Mouse (Mus musculus): Measurements from ENCODE around the gene Gm45753.
A peak's percentile ranks its signal among the peaks of the same experiment; 100 is the strongest.
"Not testable (repeated sequence)": the region's sequence is repeated elsewhere in the genome, so short reads cannot be mapped to it uniquely, and the experiment has no call there.

Gm45753 gene

DNA sequence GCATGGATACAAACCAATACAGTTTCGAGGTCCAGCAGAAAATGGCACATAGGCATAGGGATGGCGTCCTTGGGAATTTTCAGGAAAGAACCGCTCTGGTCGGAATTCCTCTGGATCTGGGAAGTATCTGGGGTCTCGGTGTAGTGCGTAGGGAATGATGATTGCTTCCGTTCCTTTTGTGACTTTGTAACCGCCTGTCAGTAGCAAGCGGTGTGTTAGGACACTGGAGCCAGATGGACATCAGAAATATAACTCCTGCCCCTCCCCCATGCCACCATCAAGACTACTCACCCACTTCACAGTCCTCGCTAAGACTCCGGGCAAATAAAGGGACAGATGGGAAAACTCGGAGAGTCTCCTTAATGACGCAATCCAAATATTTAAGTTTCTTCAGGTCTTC, at the start of gene Gm45753:
Gene Gm45753 (minus strand): TSS at position 101 of the 400 bp plus-strand sequence.
- no peak for DNase-seq (ENCODE audit: low spot score)

DNA sequence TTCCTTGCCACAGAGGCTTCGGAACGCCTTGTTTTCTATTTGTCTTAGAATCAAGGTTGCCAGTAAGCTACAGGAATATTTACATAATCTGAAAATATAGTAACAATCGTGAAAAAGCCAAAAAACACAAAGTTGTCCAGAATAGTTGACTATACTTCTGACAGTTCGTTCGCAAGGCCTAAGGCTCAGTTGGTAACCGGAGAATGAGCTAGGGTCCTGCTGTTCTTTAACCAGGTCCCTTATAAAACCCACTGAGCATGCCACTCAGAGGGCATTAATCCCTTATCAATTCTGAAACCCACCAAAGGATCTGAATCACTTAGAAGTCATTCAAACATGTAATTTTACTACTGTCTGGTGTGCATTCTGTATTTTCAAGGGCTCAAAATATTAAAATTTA, 47.5 kb upstream of the Gm45753 start:
- DNase-seq (ENCODE audit: low spot score), result no peak

GRCm38 (mm10) chr8:45345031-45345430, 36.8 kb upstream of the Gm45753 start:
- DNase-seq (ENCODE audit: low spot score), result peak; percentile 62

GRCm38 (mm10) chr8:45344298-45344697, 36.0 kb upstream of the Gm45753 start:
- no peak for DNase-seq (ENCODE audit: low spot score)

- no peak for DNase-seq (ENCODE audit: low spot score)
Observed at GRCm38 (mm10) chr8:45341630-45342628, 33.7 kb upstream of the Gm45753 start.

GRCm38 (mm10) chr8:45333493-45333892, 25.2 kb upstream of the Gm45753 start:
- DNase-seq (ENCODE audit: low spot score), result peak; percentile 38

GRCm38 (mm10) chr8:45332685-45333409, 24.6 kb upstream of the Gm45753 start, which contains the start of gene Cyp4v3:
Cyp4v3 (minus strand) TSS chr8:45333216.
- DNase-seq (ENCODE audit: low spot score), result peak; percentile 82

- DNase-seq (ENCODE audit: low spot score), result no peak
Observed at GRCm38 (mm10) chr8:45330856-45331255, 22.6 kb upstream of the Gm45753 start.

DNA sequence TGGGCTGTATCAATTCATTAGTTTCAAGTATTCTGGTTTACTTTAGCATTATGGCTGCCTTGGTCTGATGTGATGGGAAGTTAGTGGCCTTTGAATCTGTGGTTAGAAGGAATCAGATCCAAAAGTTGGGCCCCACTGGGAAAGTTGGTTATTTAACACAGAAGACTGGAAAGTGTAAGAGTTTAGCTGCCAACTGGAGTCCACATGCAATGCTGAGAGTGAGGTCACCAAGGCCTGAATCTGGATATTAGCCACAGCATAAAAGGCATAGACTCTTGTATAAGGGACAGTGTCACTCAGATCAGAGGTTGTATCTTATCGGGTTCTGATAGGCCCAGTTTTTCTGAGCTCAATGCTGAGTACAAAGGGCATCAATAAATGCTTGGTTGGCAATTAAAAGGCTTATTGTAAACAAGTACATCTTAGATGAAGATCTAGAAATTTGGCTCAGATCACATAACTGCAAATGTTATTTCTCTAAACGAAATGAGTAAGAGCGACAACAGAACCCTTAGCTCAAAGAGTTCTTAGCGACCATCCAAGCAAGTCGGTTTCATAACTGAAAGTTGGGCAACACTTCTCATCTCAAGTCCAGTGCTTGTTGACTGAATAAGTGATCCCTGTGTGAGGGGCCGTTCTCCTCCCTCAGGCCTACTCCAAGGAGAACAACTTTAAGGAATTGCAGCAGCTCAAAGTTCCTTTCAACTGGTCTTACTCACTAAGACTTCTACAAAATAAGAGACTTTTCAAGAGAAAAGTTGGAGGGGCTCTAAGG, 21.1 kb upstream of the Gm45753 start:
- DNase-seq (ENCODE audit: low spot score), result peak; percentile 52

DNA sequence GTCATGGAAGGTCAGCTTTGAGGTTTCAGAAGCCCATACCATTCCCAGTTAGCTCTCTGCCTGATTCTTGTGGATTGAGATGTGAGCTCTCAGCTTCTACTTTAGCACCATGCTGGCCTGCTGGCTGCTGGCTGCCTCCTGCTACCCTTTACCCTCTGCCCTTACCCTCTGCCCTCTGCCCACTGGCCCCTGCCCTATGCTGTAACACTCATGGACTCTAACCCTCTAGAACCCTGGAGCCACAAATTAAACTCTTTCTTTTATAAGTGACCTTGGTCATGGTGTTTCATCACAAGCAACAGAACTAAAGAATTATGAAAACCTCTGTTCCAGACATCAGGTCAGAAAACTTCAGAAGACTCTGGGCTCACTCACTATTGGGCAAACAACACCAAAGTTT, 18.8 kb upstream of the Gm45753 start:
- DNase-seq (ENCODE audit: low spot score), result not testable (repeated sequence)

DNA sequence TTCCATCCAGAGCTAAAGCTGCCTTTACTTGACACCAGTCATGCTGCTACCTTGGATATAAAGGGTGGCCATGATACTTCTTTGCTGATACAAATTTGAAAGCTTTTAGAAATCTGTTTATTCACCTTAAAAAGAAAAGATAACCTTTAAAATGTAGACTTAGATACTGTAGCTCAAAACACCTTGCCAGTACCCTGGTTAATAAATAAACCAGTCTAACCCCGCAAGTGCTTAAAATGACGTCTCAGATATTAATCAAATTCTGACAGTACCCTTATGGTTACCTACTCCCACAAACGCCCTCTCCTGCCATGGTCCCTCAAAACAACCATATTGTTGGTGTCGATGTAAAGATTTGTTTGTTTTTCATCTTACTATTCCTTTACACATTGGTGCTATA, 15.9 kb upstream of the Gm45753 start:
- DNase-seq (ENCODE audit: low spot score), result no peak

- DNase-seq (ENCODE audit: low spot score), result no peak
Observed at GRCm38 (mm10) chr8:45321365-45321764, 13.1 kb upstream of the Gm45753 start.

DNA sequence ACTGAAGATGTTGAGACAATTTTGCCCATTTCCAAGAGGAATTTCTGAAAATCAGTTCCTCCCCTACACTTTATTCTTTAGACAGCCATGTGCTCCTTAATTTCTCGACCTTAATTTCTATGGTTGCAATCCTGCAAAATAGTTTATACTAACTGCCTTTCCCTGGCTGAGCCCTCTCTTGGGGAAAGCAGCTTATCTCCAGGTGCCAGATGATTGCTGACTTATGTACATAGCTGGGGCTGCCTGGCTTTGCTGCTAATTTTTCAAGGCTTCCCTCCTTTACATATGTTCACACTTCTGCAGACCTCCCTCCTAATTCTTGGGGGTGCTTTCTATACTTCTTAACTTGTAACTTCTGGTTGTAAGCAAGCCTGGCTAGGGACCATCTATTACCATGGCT, 12.7 kb upstream of the Gm45753 start:
- no peak for DNase-seq (ENCODE audit: low spot score)

DNA sequence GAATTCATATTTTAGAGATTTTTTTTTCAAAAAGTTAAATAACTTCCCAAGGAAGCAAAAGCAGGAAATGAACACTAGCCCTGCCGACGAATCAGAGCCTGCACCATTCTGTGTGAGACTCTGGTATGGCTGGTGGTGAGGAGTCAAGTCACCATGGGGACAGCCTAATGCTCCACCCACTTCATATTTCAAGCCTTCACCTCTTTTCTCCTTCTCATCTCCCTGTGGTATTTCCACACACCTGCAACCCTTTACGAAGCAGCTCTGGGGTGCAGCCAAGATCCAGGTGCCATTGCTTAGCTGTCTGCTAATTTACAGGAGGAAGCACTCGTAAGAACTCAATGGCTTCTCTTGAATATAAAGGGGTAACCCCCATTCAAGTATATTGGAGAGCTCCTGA, 2.7 kb upstream of the Gm45753 start:
- no peak for DNase-seq (ENCODE audit: low spot score)

DNA sequence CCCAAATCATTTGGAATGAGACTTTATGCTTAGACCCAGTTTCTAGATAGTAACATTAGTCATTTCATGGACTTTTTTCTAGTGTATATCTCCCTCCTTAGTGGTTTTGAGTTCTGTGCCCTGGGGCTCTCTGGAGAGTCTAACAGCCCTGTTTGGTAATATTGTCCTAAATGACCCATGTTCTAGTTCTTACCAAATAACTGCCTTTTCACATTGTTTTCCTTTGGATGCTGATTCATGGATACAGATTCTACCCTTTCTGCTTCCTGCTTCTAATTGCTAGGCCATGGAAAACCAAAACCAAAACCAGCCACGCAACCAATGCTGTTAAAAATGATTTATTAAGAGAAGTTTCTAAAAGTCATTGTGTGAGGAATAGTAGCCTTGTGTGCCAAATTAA, 2.8 kb downstream of the Gm45753 start:
- DNase-seq (ENCODE audit: low spot score), result no peak

DNA sequence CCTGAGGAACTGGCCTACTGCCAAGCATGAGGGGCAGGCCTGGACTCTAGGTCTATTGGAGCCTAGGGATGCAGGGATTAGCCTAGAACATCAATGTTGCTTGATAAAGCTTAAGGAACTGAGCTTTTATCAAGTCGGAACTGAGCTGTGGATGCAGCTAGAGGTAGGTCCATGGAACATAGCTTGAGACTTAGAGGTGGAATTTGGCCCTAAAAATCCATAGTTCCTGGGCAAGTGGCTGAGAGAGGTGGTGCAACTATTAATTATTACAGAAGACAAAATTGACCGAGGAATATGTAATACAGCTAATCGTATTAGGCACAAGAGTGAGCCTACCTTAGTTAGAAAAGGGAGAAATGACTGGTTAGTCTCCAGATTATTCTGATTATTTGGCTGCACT, 3.9 kb downstream of the Gm45753 start:
- no peak for DNase-seq (ENCODE audit: low spot score)

DNA sequence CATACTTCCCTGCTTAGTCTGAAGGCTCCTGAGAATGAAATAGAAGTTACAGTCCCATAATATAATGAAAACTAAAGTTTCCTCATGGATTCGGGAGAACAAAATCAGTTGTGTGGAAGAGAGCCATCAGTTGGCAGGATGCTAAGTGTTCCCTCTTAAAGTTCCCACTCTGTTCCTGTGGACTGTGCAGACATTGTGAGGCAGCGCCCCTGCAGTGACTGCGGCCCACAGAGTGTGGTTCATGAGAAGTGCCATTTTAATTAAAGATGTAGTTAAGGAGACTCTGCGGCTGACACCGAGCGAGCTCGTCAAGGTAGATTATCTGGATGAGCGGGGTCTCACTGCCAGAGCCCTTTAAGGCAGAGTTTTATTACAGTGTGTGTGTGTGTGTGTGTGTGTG, 5.9 kb downstream of the Gm45753 start:
- DNase-seq (ENCODE audit: low spot score), result no peak

- DNase-seq (ENCODE audit: low spot score), result no peak
Observed at GRCm38 (mm10) chr8:45295276-45295675, 13.0 kb downstream of the Gm45753 start.

- DNase-seq (ENCODE audit: low spot score), result no peak
Observed at GRCm38 (mm10) chr8:45294687-45295086, 13.6 kb downstream of the Gm45753 start, which contains the start of gene Klkb1. Klkb1 (minus strand) TSS chr8:45294859.

GRCm38 (mm10) chr8:45291790-45292189, 16.5 kb downstream of the Gm45753 start:
- no peak for DNase-seq (ENCODE audit: low spot score)

DNA sequence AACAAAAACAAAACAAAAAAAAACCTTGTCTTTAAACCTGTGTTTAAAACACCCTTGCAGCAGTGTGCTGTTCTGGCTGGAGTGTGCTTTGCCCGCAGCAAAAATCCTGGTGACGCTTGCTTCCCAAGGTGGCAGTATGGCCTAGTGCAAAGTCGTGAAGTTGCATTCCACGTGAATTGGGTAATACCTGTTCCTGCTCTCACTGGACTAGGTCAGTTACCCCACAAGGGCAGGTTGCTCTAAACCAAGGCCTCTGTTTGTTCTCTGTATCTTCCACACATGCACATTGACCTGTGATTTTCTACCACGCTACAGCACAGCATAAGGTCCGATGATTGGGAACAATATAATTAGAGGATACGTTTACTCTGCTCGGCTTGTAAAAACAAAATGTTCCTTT, 26.6 kb downstream of the Gm45753 start:
- peak; percentile 38 for DNase-seq (ENCODE audit: low spot score)

- no peak for DNase-seq (ENCODE audit: low spot score)
Observed at GRCm38 (mm10) chr8:45277453-45277852, 30.8 kb downstream of the Gm45753 start.

Data from lung, postnatal 25 days (tissue).